Mouse (Mus musculus): ENCODE measurements around the gene Ccdc167. TPM values are rescaled to one million over a fixed set of nuclear protein-coding genes. Genes with fewer than 3 reads are reported as not detected.

Ccdc167 gene
- polyA plus RNA-seq, 1 experiment from 2014 or later = 13.5 TPM

GRCm38 (mm10) chr17:29694516-29694915 lies 22.3 kb downstream of the Ccdc167 start:
- Histone ChIP-seq H3K27ac (no peak overlapping the region), H3K9me3 (ENCODE audit: control insufficient read depth, low read length) (no peaks in the 10 kb centered on the region), H3K4me3 (replicated peaks; ENCODE audit: low read length) (no peak overlapping the region), H3K27me3 (ENCODE audit: control insufficient read depth, insufficient read depth, low read length) (no peaks in the 10 kb centered on the region), H3K9ac (no peak overlapping the region), H3K36me3 (replicated peaks; ENCODE audit: control insufficient read depth, insufficient read depth) (peaks cover 86% of the 10 kb centered on the region), H3K4me2 (replicated peaks) (no peak overlapping the region), H3K4me1 (replicated peaks; ENCODE audit: control insufficient read depth, insufficient read depth, low read length) (no peaks in the 10 kb centered on the region)
- DNase-seq (ENCODE audit: low spot score) (no peak), ATAC-seq (ENCODE audit: low FRiP score) (no peak)
- WGBS = 82% methylated on average over 4 of the region's 4 CpGs

- H3K4me3 ChIP-seq (replicated peaks; ENCODE audit: low read length) = no peak overlapping the region
- DNase-seq (ENCODE audit: low spot score) = no peak
- no peak for ATAC-seq (ENCODE audit: low FRiP score)
- no peak overlapping the region for H3K9ac ChIP-seq
- no peaks in the 10 kb centered on the region for H3K4me1 ChIP-seq (replicated peaks; ENCODE audit: control insufficient read depth, insufficient read depth, low read length)
- H3K27me3 ChIP-seq (ENCODE audit: control insufficient read depth, insufficient read depth, low read length) = no peaks in the 10 kb centered on the region
- H3K36me3 ChIP-seq (replicated peaks; ENCODE audit: control insufficient read depth, insufficient read depth) = peaks cover 86% of the 10 kb centered on the region
- H3K9me3 ChIP-seq (ENCODE audit: control insufficient read depth, low read length) = no peaks in the 10 kb centered on the region
- 85% methylated on average over 2 of the region's 2 CpGs for WGBS
- no peak overlapping the region for H3K27ac ChIP-seq
- H3K4me2 ChIP-seq (replicated peaks) = no peak overlapping the region
These were observed 23.3 kb downstream of the Ccdc167 start for GRCm38 (mm10) chr17:29693571-29693970.

DNA sequence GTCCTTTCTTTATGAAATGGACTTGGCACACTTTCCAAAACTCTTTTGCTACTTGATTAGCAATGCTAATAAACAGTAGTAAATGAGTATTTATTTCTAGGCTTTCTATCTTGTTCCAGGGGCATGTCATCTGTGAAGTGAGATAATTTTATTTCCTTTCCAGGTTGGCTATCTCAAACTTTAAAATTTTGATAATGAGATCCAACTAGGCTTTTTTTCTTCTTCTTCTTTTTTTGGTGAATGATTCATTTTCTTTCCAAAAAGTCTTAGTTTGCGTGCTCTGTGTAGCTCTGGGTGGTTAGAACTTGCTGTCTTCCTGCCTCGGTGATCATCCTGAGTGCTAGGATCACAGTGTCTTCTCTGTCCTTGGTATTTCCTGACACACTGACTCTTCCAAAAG lies 24.0 kb downstream of the Ccdc167 start:
- Histone ChIP-seq H3K4me3 (replicated peaks; ENCODE audit: low read length) (no peak overlapping the region), H3K4me2 (replicated peaks) (no peak overlapping the region), H3K4me1 (replicated peaks; ENCODE audit: control insufficient read depth, insufficient read depth, low read length) (no peaks in the 10 kb centered on the region), H3K9ac (no peak overlapping the region), H3K27ac (no peak overlapping the region), H3K36me3 (replicated peaks; ENCODE audit: control insufficient read depth, insufficient read depth) (peaks cover 81% of the 10 kb centered on the region), H3K27me3 (ENCODE audit: control insufficient read depth, insufficient read depth, low read length) (no peaks in the 10 kb centered on the region), H3K9me3 (ENCODE audit: control insufficient read depth, low read length) (no peaks in the 10 kb centered on the region)
- no peak for DNase-seq (ENCODE audit: low spot score)
- no peak for ATAC-seq (ENCODE audit: low FRiP score)
- 86% methylated on average over 2 of the region's 2 CpGs for WGBS

DNA sequence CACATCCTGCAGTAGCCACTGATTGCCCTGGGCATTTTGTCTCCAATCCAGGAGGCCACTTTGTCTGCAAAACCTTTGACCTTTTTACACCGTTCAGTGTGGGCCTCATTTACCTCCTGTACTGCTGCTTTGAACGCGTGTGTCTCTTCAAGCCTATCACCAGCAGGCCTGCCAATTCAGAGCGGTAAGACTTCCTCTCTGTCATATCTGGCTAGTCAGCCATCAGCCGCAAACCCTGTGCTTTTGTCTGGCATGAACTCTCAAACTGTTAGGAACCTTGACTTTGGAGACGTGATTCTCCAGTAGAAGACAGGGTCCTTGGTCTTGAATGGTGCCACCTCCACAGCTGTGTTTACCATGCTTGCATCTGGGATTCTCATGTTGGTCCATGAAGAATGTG lies 26.6 kb downstream of the Ccdc167 start:
- no peak for DNase-seq (ENCODE audit: low spot score)
- 85% methylated on average over 6 of the region's 6 CpGs for WGBS
- no peaks in the 10 kb centered on the region for H3K27me3 ChIP-seq (ENCODE audit: control insufficient read depth, insufficient read depth, low read length)
- H3K27ac ChIP-seq = no peak overlapping the region
- no peak overlapping the region for H3K9ac ChIP-seq
- H3K36me3 ChIP-seq (replicated peaks; ENCODE audit: control insufficient read depth, insufficient read depth) = peaks cover 83% of the 10 kb centered on the region
- H3K9me3 ChIP-seq (ENCODE audit: control insufficient read depth, low read length) = no peaks in the 10 kb centered on the region
- no peak overlapping the region for H3K4me3 ChIP-seq (replicated peaks; ENCODE audit: low read length)
- no peak for ATAC-seq (ENCODE audit: low FRiP score)
- no peaks in the 10 kb centered on the region for H3K4me1 ChIP-seq (replicated peaks; ENCODE audit: control insufficient read depth, insufficient read depth, low read length)
- H3K4me2 ChIP-seq (replicated peaks) = no peak overlapping the region

DNA sequence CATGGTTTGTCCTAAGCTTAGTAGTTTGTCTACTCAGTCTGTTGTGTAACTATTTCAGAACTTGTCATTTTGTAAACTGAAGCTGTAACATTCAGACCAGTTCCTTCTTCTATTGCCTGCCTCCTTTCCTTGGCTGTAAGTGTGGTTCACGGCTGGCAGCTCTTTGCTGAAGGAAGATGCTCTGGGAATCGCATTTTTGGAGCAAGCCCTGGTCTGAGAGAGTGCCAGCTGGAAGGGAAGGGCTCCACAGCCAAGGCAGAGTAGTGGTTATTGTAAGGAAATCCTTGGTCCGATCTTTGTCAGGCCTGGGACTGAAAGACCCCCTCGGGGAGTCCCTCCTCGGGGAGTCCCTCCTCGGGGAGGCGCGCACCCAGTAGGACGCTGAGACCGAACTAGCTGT lies 28.2 kb downstream of the Ccdc167 start:
- no peaks in the 10 kb centered on the region for H3K27me3 ChIP-seq (ENCODE audit: control insufficient read depth, insufficient read depth, low read length)
- H3K4me3 ChIP-seq (replicated peaks; ENCODE audit: low read length) = no peak overlapping the region
- 92% methylated on average over 10 of the region's 10 CpGs for WGBS
- H3K9ac ChIP-seq = no peak overlapping the region
- no peak for DNase-seq (ENCODE audit: low spot score)
- ATAC-seq (ENCODE audit: low FRiP score) = no peak
- H3K4me1 ChIP-seq (replicated peaks; ENCODE audit: control insufficient read depth, insufficient read depth, low read length) = no peaks in the 10 kb centered on the region
- no peak overlapping the region for H3K27ac ChIP-seq
- H3K36me3 ChIP-seq (replicated peaks; ENCODE audit: control insufficient read depth, insufficient read depth) = peaks cover 82% of the 10 kb centered on the region
- H3K9me3 ChIP-seq (ENCODE audit: control insufficient read depth, low read length) = no peaks in the 10 kb centered on the region
- no peak overlapping the region for H3K4me2 ChIP-seq (replicated peaks)

- Histone ChIP-seq H3K4me1 (replicated peaks; ENCODE audit: control insufficient read depth, insufficient read depth, low read length) (no peaks in the 10 kb centered on the region), H3K9ac (no peak overlapping the region), H3K27me3 (ENCODE audit: control insufficient read depth, insufficient read depth, low read length) (no peaks in the 10 kb centered on the region), H3K4me3 (replicated peaks; ENCODE audit: low read length) (no peak overlapping the region), H3K36me3 (replicated peaks; ENCODE audit: control insufficient read depth, insufficient read depth) (peaks cover 87% of the 10 kb centered on the region), H3K4me2 (replicated peaks) (no peak overlapping the region), H3K27ac (no peak overlapping the region), H3K9me3 (ENCODE audit: control insufficient read depth, low read length) (no peaks in the 10 kb centered on the region)
- 66% methylated on average over 6 of the region's 6 CpGs for WGBS
- no peak for DNase-seq (ENCODE audit: low spot score)
- no peak for ATAC-seq (ENCODE audit: low FRiP score)
These were observed 29.5 kb downstream of the Ccdc167 start for GRCm38 (mm10) chr17:29687373-29687772.

DNA sequence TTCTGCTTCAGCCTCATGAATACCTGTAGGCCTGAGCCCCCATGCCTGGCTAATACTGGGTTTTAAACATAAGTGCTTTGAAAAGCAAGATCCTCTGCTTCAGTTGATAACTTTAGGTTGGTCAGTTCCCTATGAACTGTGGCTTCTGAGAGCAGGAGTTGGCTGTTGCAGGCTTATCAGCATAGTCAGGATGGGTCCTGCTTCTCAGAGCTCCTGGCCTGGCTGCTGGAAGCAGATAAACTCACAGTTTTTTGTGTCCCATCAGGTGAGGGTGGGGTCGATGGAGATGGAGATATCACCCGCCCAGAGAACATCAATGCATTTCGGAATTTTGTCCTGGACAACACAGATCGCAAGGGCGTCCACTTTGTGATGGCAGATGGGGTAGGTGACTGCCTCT lies 30.1 kb downstream of the Ccdc167 start:
- Histone ChIP-seq H3K4me3 (replicated peaks; ENCODE audit: low read length) (no peak overlapping the region), H3K4me1 (replicated peaks; ENCODE audit: control insufficient read depth, insufficient read depth, low read length) (no peaks in the 10 kb centered on the region), H3K4me2 (replicated peaks) (no peak overlapping the region), H3K9ac (no peak overlapping the region), H3K36me3 (replicated peaks; ENCODE audit: control insufficient read depth, insufficient read depth) (peaks cover 93% of the 10 kb centered on the region), H3K9me3 (ENCODE audit: control insufficient read depth, low read length) (no peaks in the 10 kb centered on the region), H3K27me3 (ENCODE audit: control insufficient read depth, insufficient read depth, low read length) (no peaks in the 10 kb centered on the region), H3K27ac (no peak overlapping the region)
- DNase-seq (ENCODE audit: low spot score) (no peak), ATAC-seq (ENCODE audit: low FRiP score) (no peak)
- WGBS = 95% methylated on average over 5 of the region's 5 CpGs

- Histone ChIP-seq H3K9me3 (ENCODE audit: control insufficient read depth, low read length) (no peaks in the 10 kb centered on the region), H3K4me2 (replicated peaks) (no peak overlapping the region), H3K36me3 (replicated peaks; ENCODE audit: control insufficient read depth, insufficient read depth) (peaks cover 91% of the 10 kb centered on the region), H3K4me1 (replicated peaks; ENCODE audit: control insufficient read depth, insufficient read depth, low read length) (no peaks in the 10 kb centered on the region), H3K9ac (no peak overlapping the region), H3K4me3 (replicated peaks; ENCODE audit: low read length) (no peak overlapping the region), H3K27me3 (ENCODE audit: control insufficient read depth, insufficient read depth, low read length) (no peaks in the 10 kb centered on the region), H3K27ac (no peak overlapping the region)
- ATAC-seq (ENCODE audit: low FRiP score) = no peak
- 92% methylated on average over 4 of the region's 4 CpGs for WGBS
- no peak for DNase-seq (ENCODE audit: low spot score)
These were observed 32.6 kb downstream of the Ccdc167 start for GRCm38 (mm10) chr17:29684275-29684674.

GRCm38 (mm10) chr17:29683127-29683526 lies 33.7 kb downstream of the Ccdc167 start:
- DNase-seq (ENCODE audit: low spot score) (no peak), ATAC-seq (ENCODE audit: low FRiP score) (no peak)
- peaks cover 94% of the 10 kb centered on the region for H3K36me3 ChIP-seq (replicated peaks; ENCODE audit: control insufficient read depth, insufficient read depth)
- no peaks in the 10 kb centered on the region for H3K27me3 ChIP-seq (ENCODE audit: control insufficient read depth, insufficient read depth, low read length)
- H3K27ac ChIP-seq = no peak overlapping the region
- no peaks in the 10 kb centered on the region for H3K4me1 ChIP-seq (replicated peaks; ENCODE audit: control insufficient read depth, insufficient read depth, low read length)
- no peak overlapping the region for H3K4me3 ChIP-seq (replicated peaks; ENCODE audit: low read length)
- no peak overlapping the region for H3K9ac ChIP-seq
- no peak overlapping the region for H3K4me2 ChIP-seq (replicated peaks)
- H3K9me3 ChIP-seq (ENCODE audit: control insufficient read depth, low read length) = no peaks in the 10 kb centered on the region
- WGBS = 81% methylated on average over 2 of the region's 2 CpGs

DNA sequence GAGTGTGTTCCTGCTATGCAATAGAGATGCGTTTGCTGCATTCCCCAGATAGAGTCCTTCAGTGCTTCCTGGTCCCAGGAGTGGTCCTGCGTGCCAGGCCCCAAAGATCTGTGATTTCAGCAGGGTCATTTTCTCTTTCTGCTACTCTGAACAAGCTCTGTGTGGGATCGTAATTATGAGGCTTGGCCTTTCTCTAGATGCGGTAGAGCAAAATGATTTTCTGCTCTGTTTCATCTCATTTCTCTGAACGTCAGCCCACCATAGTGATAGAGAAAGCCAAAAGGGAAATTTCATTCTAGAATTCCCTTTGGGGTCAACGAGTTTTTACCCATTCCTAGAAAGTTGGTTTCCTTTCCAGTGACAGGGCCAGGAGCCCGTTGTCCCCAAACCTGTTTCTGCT lies 34.6 kb downstream of the Ccdc167 start:
- no peak overlapping the region for H3K4me3 ChIP-seq (replicated peaks; ENCODE audit: low read length)
- H3K36me3 ChIP-seq (replicated peaks; ENCODE audit: control insufficient read depth, insufficient read depth) = peaks cover 94% of the 10 kb centered on the region
- no peaks in the 10 kb centered on the region for H3K4me1 ChIP-seq (replicated peaks; ENCODE audit: control insufficient read depth, insufficient read depth, low read length)
- no peaks in the 10 kb centered on the region for H3K27me3 ChIP-seq (ENCODE audit: control insufficient read depth, insufficient read depth, low read length)
- 78% methylated on average over 7 of the region's 7 CpGs for WGBS
- ATAC-seq (ENCODE audit: low FRiP score) = no peak
- no peaks in the 10 kb centered on the region for H3K9me3 ChIP-seq (ENCODE audit: control insufficient read depth, low read length)
- H3K27ac ChIP-seq = no peak overlapping the region
- no peak overlapping the region for H3K4me2 ChIP-seq (replicated peaks)
- no peak overlapping the region for H3K9ac ChIP-seq
- no peak for DNase-seq (ENCODE audit: low spot score)
